Mouse (Mus musculus): Measurements from ENCODE around the gene Cox6a1.
A peak's percentile ranks its signal among the peaks of the same experiment; 100 is the strongest.
"Not testable (repeated sequence)": the region's sequence is repeated elsewhere in the genome, so short reads cannot be mapped to it uniquely, and the experiment has no call there.

The Cox6a1 gene

DNA sequence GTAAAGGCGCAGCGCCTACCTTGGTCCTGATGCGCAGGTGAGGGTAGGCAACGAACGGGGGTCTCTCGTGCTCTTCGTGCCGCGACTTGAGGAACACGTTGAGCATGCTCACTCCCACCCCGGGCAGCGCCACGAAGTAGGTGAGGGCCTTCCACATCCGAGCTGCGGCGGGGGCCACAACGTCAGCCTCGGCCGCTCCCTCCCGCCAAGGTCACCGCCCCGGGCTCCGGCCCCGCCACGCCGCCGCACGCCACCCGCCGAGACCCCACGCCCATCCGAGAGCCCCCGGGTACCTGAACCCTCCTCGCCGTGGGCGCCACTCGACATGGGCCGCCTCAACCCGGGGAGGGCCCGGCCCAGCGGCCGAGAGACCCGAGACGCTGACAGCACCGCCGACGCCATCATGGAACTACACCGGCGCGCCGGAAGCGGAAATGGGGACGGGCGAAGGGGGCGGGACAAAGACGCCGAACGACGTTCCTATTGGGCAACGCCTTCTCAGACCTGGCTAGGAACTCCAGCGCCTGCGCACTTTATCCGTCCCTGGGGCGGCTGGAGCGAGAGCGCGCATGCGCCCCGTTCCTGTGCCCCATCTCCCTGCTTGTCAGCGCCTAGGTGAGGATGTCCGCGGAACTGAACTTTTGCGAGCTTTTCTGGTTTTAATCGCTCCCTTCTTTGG is at the start of gene Cox6a1:
Gene Cox6a1 (minus strand): TSS at position 436 of the 679 bp plus-strand sequence.
- peak; percentile 98 for DNase-seq (ENCODE audit: low read depth, low spot score)

DNA sequence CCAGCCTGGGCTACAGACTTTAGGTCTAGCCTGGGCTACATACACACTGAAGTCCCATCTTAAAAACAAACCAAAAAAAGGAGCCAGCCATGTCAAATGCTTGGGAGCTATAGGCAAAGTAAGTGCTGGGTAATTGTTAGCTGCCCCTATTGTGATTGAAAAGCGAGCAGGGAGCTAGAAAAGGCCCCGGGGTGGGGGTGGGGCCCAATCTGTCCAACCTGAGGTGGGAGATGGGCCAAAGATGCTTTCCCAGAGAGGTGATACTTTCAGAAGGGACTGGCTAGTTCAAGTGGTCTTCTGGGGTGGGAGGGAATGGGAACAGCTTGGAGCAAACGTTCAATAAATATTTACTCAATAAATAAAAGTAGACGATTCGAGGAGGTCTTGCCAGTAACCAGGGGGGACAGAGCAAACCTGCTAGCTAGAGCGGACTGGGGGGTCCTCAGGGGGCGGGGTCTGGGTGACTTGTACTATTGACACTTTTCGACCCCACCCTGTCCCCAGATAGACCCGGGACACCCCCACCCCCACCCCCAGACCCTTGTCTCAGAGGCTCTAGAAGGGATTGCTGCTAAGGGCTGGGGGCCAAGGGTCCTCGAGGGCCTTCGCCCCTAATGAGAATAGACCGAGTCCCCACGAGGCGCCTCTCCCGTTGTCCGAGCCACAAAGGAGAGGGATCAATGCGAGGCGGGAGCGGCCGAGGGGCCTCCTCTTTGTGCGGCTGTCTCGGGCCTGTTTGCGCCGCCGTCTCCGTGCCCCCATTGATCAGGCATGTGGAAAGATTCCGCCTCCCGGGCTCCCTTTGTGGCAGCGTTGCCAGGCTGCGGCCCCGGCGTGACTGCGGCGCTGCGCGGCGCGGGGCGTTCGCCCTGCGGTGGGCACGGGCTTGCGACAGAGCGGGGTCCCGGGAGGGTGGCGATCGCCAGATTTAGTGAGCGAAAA is 49.3 kb upstream of the Cox6a1 start:
- DNase-seq (ENCODE audit: low read depth, low spot score) = peak; percentile 30

DNA sequence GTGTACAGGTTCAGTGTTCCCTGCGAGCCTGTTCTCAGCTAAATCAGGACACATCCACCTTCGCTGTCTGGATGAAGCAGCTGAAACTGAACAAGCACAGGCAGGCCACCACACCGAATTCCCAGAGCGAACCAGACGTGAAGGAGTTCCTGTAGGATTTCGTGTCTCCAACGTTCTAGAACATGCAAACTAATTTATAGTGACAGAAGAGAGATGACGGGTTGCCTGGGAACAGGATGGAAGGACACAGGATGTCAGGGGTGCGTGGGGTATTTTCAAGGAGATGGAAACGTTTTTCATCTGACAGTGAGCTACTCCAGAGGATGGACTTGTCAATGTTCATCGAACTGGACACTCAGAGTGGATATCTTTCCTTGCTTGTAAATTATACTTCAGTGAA is 47.9 kb upstream of the Cox6a1 start:
- no peak for DNase-seq (ENCODE audit: low read depth, low spot score)

DNA sequence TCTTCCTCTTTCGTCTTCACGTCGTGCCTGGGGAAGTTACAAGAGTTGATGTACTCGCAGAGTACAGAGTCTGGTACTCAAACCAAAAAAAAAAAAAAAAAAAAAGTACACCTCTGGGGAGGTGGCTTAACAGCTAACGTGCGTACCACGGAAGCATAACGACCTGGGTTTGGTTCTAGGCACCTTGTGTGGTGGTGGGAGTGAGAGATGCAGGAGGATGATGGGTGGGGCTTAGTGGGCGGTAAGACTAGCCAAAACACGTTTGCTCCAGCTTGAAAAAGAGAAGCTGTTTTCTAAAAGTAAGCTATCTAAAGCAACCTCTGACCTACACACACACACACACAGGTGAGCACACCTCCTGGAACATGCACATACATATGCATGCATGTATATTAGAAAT is 46.1 kb upstream of the Cox6a1 start:
- DNase-seq (ENCODE audit: low read depth, low spot score) = no peak

DNA sequence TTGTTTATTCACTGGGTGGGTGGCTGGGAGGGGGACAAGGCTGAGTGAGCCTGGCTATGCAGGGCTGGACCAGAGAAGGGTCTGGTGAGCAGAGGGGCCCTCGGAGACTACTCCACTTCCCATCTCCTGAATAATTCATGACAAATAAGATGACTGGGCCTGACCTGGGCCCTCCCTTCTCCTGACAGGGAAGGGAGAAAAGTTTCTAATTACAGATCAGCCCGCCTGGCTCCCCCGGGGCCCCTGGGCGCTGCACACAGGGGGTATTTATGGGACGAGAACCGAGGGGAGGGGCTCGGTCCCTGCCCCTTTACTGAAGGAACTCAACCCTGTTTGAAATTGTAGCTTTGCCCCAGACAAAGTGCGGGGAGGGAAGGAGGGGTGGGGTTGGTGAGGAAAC is 45.4 kb upstream of the Cox6a1 start:
- DNase-seq (ENCODE audit: low read depth, low spot score) = no peak

DNA sequence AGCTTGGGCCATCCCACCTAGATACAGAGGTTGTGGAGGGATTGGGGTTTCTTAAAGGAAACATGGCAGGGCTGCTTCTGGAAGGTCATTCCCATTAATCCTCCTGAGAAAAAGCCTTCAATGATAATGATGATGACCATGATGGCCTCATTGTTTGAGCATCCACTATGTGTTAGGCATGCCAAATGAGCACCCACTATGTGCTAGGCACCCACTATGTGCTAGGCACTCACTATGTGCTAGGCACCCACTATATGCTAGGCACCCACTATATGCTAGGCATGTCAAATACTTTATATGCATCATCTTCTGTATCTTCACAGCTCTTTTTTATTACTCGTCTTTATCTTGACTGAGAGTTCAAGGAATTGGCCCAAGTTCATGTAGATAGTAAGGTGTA is 44.2 kb upstream of the Cox6a1 start:
- no peak for DNase-seq (ENCODE audit: low read depth, low spot score)

DNA sequence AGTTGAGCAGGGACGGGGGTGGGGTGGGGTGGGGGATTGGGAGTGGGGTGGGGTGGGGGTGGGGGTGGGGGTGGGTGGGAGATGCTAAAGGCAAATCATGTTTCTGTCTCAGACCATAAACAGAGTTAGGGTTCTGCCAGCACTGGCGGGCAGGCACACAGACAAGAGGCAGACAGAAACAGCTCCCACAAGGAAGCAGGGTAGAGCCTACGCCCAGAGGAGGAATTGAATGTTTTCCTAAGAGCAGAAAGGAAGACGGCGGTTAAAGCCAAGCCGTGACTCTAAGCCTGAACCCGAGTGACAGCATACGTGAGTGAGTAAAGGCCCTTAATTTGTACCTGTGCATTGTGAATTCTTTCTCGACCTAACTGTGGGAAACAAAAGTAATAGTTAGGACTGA is 43.2 kb upstream of the Cox6a1 start:
- no peak for DNase-seq (ENCODE audit: low read depth, low spot score)

DNA sequence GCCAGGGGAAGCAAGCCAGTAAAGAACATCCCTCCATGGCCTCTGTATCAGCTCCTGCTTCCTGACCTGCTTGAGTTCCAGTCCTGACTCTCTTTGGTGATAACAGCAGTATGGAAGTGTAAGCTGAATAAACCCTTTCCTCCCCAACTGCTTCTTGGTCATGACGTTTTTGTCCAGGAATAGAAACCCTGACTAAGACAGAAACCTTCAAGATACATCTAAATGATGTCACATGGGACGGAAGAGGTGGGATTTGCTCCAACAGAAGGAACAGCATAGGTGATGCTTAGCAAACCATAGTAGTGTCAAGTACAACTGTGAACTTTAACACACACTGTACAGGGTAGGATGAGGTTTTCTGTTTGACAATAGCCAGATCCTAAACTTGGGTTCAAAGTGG is 30.1 kb upstream of the Cox6a1 start:
- not testable (repeated sequence) for DNase-seq (ENCODE audit: low read depth, low spot score)

DNA sequence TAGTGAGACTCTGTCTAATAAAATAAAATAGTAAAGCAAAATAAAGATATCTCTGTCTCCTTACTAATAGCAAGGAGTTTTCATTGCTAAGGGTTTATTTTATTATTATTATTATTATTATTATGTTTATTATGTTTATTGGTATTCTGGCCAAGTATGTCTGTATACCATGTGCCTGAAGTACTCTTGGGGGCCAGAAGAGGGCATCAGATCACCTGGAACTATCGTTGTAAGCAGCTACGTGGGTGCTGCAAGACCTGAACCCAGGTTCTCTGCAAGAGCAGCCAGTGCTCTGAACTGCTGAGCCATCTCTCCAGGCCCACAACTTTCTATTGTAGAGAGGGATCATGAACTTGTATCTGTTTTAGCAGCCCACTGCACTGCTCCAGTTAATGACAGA is 26.7 kb upstream of the Cox6a1 start:
- no peak for DNase-seq (ENCODE audit: low read depth, low spot score)

DNA sequence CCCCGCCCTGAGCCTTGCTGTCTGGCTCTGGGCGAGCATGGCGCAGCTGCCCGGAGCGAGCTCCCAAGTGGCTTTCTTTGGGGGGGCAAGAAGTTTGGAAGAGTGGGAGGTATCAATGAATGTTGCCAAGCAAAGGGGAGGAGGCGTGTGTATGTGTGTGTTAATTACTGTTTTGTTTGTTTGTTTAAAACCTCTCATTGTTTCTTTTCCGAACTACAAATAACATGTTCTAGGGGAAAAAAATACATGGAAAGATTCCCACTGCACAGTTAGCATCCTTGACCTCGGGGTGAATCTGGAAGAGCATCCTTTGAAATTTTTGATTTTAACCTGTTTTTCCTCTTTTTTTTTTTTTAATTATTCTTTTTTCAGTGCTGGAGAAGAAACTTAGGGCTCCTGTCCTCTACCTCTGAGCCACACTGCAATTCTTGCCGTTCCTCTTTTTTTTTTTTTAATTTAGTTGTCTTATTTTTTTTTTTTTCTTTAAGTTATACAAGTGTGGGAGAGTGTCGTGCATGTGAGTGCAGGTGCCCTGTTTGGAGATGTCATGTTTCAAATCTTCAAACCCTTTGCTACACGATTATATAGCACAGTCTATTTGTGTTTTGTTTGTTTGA is 25.5 kb upstream of the Cox6a1 start:
- DNase-seq (ENCODE audit: low read depth, low spot score) = no peak

DNA sequence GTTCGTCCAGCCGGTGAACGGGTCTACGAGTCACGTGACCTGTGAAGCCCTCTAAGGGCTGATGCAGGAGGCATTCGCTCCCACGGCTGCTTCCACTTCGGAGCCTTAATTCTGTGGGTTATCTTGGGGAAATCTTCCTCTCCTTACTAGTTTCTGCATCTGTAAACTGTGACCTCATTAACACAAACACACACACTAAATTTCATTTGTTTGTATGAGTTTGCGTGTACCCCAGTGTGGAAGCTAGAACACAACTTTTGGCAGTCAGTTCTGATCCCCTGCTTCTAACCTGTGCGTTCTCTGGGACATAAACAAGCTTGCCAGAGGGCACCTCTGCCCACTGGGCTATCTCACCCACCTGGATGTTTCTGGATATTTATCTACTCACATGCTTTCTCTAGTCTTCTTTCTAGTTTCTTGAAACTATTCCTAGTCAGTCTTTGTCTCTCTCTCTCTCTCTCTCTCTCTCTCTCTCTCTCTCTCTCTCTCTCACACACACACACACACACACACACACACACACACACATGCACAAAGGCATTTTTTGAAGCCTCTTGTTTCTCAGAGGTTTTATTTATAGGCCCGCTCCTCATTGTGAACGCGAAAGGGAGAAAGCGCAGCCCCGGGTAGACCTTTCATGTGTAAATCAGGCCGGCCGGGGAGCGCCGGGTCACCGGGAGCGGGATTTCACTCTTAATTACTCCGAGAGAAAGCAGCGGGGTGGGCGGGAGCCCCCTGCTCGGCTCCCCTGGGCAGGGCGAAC is 24.8 kb upstream of the Cox6a1 start:
- peak; percentile 55 for DNase-seq (ENCODE audit: low read depth, low spot score)

DNA sequence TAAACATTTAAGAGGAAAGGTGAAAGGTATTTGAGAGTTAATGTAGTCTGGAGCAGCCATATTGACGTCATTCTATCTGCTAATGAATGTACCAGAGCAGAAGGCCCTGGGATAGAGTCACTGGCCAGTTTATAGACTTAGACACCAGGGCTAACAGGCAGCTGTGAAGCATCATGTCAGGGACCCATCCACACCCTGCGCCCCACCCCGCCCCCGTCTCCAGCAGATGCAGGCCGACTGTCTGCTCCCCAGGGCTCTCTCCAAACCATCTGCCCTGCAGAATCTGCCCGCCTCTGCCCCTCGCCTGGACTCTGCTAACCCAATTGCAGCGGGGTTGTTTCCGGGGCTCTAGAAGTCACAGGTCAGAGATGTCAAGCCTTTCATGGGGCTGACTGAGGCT is 23.0 kb upstream of the Cox6a1 start:
- DNase-seq (ENCODE audit: low read depth, low spot score) = no peak

DNA sequence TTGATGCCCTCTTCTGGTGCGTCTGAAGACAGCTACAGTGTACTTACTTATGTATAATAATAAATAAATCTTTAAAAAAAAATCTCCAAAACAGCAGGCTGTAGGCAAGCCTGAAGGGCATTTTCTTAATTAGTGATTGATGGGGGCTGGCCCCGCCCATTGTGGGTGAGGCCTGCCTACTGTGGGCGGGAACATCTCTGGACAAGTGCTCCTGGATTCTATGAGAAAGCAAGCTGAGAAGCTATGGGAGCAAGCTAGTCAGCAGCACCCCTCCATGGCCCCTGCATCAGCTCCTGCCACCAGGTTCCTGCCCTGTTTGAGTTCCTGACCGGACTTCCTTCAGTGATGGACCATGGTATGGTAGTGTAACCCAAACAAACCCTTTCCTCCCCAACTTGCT is 16.0 kb upstream of the Cox6a1 start:
- DNase-seq (ENCODE audit: low read depth, low spot score) = no peak

DNA sequence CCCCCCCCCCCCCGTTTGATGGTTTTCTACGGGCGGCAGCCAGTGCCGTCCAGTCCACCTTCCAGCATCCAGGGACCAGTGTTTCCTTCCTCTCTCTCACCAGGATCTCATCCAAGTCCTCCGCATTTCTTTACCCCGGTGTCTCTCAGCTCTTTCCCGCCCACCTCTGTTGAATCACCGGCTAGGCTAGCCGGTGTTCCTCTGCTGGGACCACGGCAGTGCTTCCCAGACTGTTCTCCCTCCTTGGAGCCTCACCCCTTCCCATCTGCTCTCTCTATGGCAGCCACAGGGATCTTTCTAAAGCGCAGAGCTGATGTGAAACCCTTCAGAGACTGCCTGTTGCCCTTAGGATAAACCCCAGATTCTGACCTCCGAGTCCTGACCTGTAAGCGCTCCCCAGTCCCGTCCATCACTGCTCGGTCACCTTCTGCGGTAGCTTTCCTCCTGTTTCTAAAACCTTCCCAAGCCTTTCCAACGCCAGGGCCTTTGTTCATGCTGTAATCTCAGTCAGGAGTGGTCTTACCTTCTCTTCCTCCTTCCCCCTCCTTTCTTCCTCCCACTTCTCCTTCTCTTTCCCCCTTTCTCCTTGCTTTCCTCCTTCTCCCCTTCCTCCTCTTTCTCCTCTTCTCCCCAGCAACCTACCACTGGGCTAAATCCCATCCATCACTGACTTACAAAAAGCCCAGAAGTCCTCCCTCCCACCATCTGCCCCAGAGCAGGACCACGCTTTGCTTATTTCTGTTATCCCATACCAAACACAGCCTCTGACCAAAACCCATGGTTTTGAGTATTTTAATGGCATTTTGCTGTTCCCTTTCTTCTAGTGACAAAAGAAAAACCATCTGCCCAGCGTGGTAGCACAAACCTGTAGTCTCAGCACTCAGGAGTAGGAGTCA is 14.3 kb upstream of the Cox6a1 start:
- no peak for DNase-seq (ENCODE audit: low read depth, low spot score)

DNA sequence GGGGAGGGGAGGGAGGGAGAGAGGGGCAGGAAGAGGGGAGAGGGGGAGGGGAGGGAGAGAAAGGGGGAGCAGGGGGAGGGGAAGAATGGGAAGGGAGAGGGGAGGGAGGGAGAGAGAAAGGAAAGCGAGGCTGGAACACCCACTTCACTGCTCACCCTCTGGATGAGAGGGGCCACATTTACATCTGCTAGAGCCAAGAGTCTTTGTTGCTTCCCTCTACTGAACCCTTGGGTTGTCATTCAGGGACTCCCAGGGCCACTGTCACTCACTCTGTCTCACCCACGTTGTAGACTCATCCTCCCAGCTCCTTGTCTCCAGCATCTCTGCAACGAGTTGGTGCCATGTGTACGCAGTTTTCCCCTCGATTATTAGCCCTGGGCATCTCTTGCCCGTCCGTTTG is 13.4 kb upstream of the Cox6a1 start:
- DNase-seq (ENCODE audit: low read depth, low spot score) = no peak

DNA sequence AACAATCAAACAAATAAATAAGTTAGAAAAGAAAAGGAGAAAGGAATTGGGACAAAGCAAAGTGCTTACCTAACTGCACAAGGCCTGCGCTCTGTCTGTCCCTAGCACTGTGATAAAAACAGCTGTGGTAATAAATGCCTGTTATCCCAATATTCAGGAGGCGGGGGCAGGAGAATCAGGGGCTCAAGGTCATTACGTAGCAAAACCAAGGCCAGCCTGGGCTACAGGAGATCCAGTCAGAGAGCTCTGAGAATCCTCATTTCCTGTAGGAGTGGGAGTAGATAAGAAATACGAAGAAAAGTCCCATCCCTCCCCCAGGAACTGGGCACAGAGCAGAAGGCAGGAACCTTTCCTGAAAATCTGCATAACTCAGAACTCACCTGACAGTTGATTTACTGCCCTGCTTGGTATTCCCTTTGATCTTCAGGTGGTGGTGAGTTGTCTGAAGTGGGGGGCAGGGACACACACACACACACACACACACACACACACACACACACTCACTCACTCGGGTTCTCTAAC is 11.1 kb upstream of the Cox6a1 start:
- DNase-seq (ENCODE audit: low read depth, low spot score) = no peak

DNA sequence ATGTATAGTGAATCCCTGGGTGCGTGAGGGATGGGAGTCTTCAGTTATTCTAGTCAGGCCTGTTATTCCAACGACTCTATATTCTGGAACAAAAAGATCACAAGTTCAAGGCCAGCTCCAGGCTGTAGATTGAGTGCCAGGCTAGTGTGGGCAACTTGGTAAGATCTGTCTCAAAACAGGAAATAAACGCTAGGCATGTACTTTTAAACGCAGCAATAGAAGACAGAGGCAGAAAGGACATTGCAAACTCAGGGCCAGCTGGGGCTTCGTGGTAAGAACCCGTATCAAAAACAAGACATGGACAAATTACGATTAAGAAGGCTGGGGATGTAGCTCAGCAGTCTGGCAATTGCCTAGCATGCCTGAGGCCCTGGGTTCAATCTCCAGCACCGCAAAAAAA is 10.7 kb upstream of the Cox6a1 start:
- DNase-seq (ENCODE audit: low read depth, low spot score) = no peak

DNA sequence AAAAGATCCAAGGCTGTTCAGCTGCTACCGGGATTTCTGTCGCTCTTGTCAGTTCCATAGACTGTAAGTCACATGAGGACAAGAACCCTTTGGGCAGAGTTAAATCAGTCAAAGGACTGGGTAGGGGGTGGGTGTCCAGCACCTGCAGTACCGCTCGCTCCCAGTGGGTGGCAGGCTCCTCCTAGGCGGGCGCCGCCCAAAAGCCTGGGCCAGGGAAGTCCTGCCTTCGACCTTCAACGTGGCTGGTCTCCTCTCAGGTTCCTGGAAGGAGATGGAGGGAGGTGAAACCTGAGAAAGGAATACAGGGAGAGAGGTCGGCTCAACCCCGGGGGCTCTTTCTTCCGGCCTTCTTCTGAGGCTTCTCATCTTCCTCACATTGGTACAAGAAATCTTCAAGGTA is 10.1 kb upstream of the Cox6a1 start:
- DNase-seq (ENCODE audit: low read depth, low spot score) = peak; percentile 73

DNA sequence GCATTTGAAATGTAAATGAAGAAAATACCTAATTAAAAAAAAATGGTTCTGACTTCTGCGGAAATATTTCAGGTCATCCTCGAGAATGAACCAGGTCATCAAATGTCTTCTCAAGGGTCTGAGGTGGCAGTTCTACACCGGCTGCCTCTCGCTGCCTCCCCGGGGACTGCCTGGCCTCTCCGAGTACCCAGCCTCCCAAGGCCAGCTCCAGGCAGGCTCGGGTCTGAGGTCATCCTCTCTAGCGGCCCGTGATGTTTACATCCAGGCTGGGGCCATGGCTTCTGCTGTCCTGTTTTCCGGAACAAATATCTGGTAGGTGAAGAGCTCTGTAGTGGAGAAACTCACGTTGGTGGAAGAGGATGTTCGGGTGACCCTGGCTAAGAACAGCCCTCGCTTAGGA is 6.3 kb upstream of the Cox6a1 start:
- DNase-seq (ENCODE audit: low read depth, low spot score) = no peak

DNA sequence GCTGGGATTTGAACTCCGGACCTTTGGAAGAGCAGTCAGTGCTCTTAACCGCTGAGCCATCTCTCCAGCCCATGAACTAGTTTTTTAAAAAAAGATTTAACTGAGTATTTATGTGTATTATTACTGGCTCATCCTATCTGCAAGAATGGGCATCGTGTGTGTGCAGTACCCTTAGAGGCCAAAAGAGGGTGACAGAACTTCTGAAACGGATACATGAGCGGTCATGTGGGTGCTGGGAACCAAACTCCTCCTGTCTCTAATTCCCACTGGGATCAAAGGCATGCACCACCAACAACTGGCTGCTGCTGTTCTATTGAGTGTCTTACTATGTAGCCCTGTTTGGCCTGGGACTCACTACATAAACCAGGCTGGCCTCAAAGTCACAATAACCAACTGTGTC is 2.6 kb upstream of the Cox6a1 start:
- DNase-seq (ENCODE audit: low read depth, low spot score) = no peak

DNA sequence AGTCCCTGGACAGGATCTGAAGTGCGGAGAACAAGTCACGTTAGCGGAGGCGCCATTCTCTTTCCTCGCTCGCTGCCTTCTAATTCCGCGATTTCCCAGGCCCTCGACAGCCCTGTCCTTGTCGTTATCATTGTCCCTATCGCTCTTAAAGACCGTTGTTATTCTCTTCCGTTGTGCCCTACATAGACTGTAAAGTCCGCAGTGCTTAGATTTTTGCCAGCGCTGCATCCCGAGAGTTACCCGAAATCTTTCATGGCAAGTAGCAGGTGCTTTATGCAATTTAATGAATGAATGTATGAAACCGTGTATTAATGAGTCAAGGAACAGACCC is 409 bp upstream of the Cox6a1 start:
- no peak for DNase-seq (ENCODE audit: low read depth, low spot score)
